ENCODE assay signal across 12 mouse cellular contexts in genomic region chr2:93331121-93331520, GRCm38 (mm10). TPM values are rescaled to one million over a fixed set of nuclear protein-coding genes. Genes with fewer than 3 reads are reported as not detected.
DNase-seq lines count a peak whose midpoint lies in the region; ATAC-seq and TF ChIP-seq lines count a peak whose summit lies in the region.
"Had no signal": no experiment of that assay in that cellular context is flagged by ENCODE, and none has a peak within 500 bp of the region (broad histone marks: within the 10 kb centered on the region; RNA-seq: fewer than 3 reads in every experiment).

No protein-coding gene starts in this region.

- 93% methylated on average over 6 of the region's 6 CpGs for WGBS in forebrain, embryonic 10.5 days
- WGBS in forebrain, embryonic 11.5 days = 87% methylated on average over 6 of the region's 6 CpGs
- 80% methylated on average over 6 of the region's 6 CpGs for WGBS in kidney, embryonic 16.5 days
- 83% methylated on average over 6 of the region's 6 CpGs for WGBS in kidney, adult 2 months
- WGBS in embryonic facial prominence, embryonic 13.5 days = 86% methylated on average over 6 of the region's 6 CpGs

- H3K9ac ChIP-seq in forebrain, embryonic 11.5 days (ENCODE audit: low read length) = no peak overlapping the region
- H3K9ac ChIP-seq in kidney, embryonic 16.5 days (replicated peaks; ENCODE audit: low read length) = no peak overlapping the region
- H3K9ac ChIP-seq in embryonic facial prominence, embryonic 13.5 days = no peak overlapping the region
- H3K9ac ChIP-seq: limb, embryonic 15.5 days had no signal

- ATAC-seq in forebrain, embryonic 11.5 days (replicated peaks; ENCODE audit: low FRiP score) = no peak
- no peak for ATAC-seq in kidney, embryonic 16.5 days (ENCODE audit: low FRiP score, low TSS enrichment)
- ATAC-seq in embryonic facial prominence, embryonic 13.5 days (ENCODE audit: insufficient number of reproducible peaks, insufficient read depth, low FRiP score, low TSS enrichment, low read depth) = no peak

- no peaks in the 10 kb centered on the region for H3K9me3 ChIP-seq in forebrain, embryonic 10.5 days
- H3K9me3 ChIP-seq in forebrain, embryonic 11.5 days (ENCODE audit: control insufficient read depth, low read length) = no peaks in the 10 kb centered on the region
- H3K9me3 ChIP-seq in kidney, embryonic 16.5 days (ENCODE audit: low read length) = no peaks in the 10 kb centered on the region
- H3K9me3 ChIP-seq in embryonic facial prominence, embryonic 13.5 days = no peaks in the 10 kb centered on the region
- H3K9me3 ChIP-seq: limb, embryonic 15.5 days had no signal

- H3K4me3 ChIP-seq in forebrain, embryonic 10.5 days = peak overlapping the region; percentile 87; the same call in 1 of the 2 replicates
- H3K4me3 ChIP-seq in forebrain, embryonic 11.5 days (ENCODE audit: low read depth, low read length) = no peak overlapping the region
- peak overlapping the region; percentile 14; the same call in 1 of the 2 replicates for H3K4me3 ChIP-seq in kidney, embryonic 16.5 days (ENCODE audit: low read length)
- H3K4me3 ChIP-seq in kidney, adult 2 months (ENCODE audit: insufficient read depth, low read depth, low read length) = no peak overlapping the region
- H3K4me3 ChIP-seq in embryonic facial prominence, embryonic 13.5 days = no peak overlapping the region
- H3K4me3 ChIP-seq: erythroblast, embryonic 14.5 days; limb, embryonic 15.5 days had no signal

- TF ChIP-seq POLR2A in kidney, adult 2 months (IDR thresholded peaks at IDR 0.05; ENCODE audit: low read depth, low read length) = no peak

- H3K4me1 ChIP-seq in forebrain, embryonic 10.5 days = peaks cover 91% of the 10 kb centered on the region
- H3K4me1 ChIP-seq in forebrain, embryonic 11.5 days (replicated peaks; ENCODE audit: control insufficient read depth, insufficient read depth, low read length) = peaks cover 5% of the 10 kb centered on the region
- H3K4me1 ChIP-seq in kidney, embryonic 16.5 days (ENCODE audit: insufficient read depth, low read length) = peaks cover 41% of the 10 kb centered on the region
- H3K4me1 ChIP-seq in kidney, adult 2 months (ENCODE audit: control insufficient read depth, insufficient read depth, low read length) = peaks cover 7% of the 10 kb centered on the region
- peaks cover 24% of the 10 kb centered on the region for H3K4me1 ChIP-seq in embryonic facial prominence, embryonic 13.5 days

- DNase-seq in forebrain, embryonic 10.5 days (ENCODE audit: extremely low spot score, low spot score) = no peak
- no peak for DNase-seq in forebrain, embryonic 11.5 days (ENCODE audit: low spot score)
- no peak for DNase-seq in kidney, adult 2 months
- peak; percentile 65 for DNase-seq in layer of hippocampus, adult 9-11 months
- DNase-seq in adrenal gland, adult 8-10 months = no peak
- no peak for DNase-seq in spleen, postnatal 36 days (ENCODE audit: low spot score in 2 of 2)
- DNase-seq: cerebellum, postnatal 36 days; kidney, postnatal 36 days had no signal

- peak overlapping the region; percentile 93 for H3K27ac ChIP-seq in forebrain, embryonic 10.5 days
- H3K27ac ChIP-seq in forebrain, embryonic 11.5 days (ENCODE audit: low read depth, low read length) = no peak overlapping the region
- H3K27ac ChIP-seq in kidney, embryonic 16.5 days (ENCODE audit: low read length) = no peak overlapping the region
- no peak overlapping the region for H3K27ac ChIP-seq in kidney, adult 2 months (ENCODE audit: insufficient read depth, low read depth, low read length)
- no peak overlapping the region for H3K27ac ChIP-seq in embryonic facial prominence, embryonic 13.5 days
- H3K27ac ChIP-seq: limb, embryonic 15.5 days had no signal

- peaks cover 14% of the 10 kb centered on the region for H3K27me3 ChIP-seq in forebrain, embryonic 10.5 days (ENCODE audit: poor library complexity, severe bottlenecking)
- no peaks in the 10 kb centered on the region for H3K27me3 ChIP-seq in forebrain, embryonic 11.5 days (ENCODE audit: control insufficient read depth, insufficient read depth, low read length)
- H3K27me3 ChIP-seq in kidney, embryonic 16.5 days (ENCODE audit: insufficient read depth, low read length) = no peaks in the 10 kb centered on the region
- no peaks in the 10 kb centered on the region for H3K27me3 ChIP-seq in kidney, adult 2 months (replicated peaks; ENCODE audit: control insufficient read depth, insufficient read depth, low read length)
- H3K27me3 ChIP-seq in embryonic facial prominence, embryonic 13.5 days = peaks cover 13% of the 10 kb centered on the region

- no peak overlapping the region for H3K4me2 ChIP-seq in forebrain, embryonic 11.5 days (ENCODE audit: low read depth, low read length, severe bottlenecking)
- peak overlapping the region; percentile 92 for H3K4me2 ChIP-seq in kidney, embryonic 16.5 days (replicated peaks; ENCODE audit: low read depth, low read length)
- H3K4me2 ChIP-seq in embryonic facial prominence, embryonic 13.5 days = 0 out of 2 replicates have a peak overlapping the region, but pooled peaks have one; percentile 99
- H3K4me2 ChIP-seq: limb, embryonic 15.5 days had no signal

- peaks cover 31% of the 10 kb centered on the region for H3K36me3 ChIP-seq in forebrain, embryonic 10.5 days (replicated peaks)
- H3K36me3 ChIP-seq in forebrain, embryonic 11.5 days (ENCODE audit: control insufficient read depth, insufficient read depth, low read length) = no peaks in the 10 kb centered on the region
- H3K36me3 ChIP-seq in kidney, embryonic 16.5 days (ENCODE audit: insufficient read depth, low read length) = no peaks in the 10 kb centered on the region
- no peaks in the 10 kb centered on the region for H3K36me3 ChIP-seq in kidney, adult 2 months (ENCODE audit: control insufficient read depth, insufficient read depth, low read length)
- H3K36me3 ChIP-seq in embryonic facial prominence, embryonic 13.5 days = no peaks in the 10 kb centered on the region
- H3K36me3 ChIP-seq: limb, embryonic 15.5 days had no signal

- no peak for TF ChIP-seq CTCF in kidney, adult 2 months (conservative IDR thresholded peaks at IDR 0.05; ENCODE audit: insufficient read depth, insufficient read length, low read depth, low read length)

RNA-seq across cellular contexts. Expression of gene Tspan18, which starts 3.2 kb away (rescaled TPM):
- 30.1 and 31.4 TPM in 2 replicates for polyA plus RNA-seq in forebrain, embryonic 10.5 days (2016; fragmentation: Nextera tagmentation; extraction: Ambion mirVana)
- polyA plus RNA-seq in forebrain, embryonic 11.5 days (2014; fragmentation: Nextera tagmentation; extraction: Ambion mirVana) = 54.1 and 56.4 TPM in 2 replicates
- polyA plus RNA-seq in kidney, embryonic 16.5 days (2015; fragmentation: Nextera tagmentation; extraction: Ambion mirVana) = 35.0 and 47.0 TPM in 2 replicates
- 18.9 and 20.9 TPM in 2 replicates for polyA plus RNA-seq in kidney, adult 2 months (2012; rRNA removed)
- polyA plus RNA-seq in embryonic facial prominence, embryonic 13.5 days (2015; fragmentation: Nextera tagmentation; extraction: Ambion mirVana) = 17.7 and 20.8 TPM in 2 replicates
- total RNA-seq in adrenal gland, adult 8-10 months (2022) = 10 to 100 TPM; 39.5 to 48.5 (median 45.8) TPM

Comparison
In these comparisons a context has a peak if more than half of its experiments do, and no peak if none do; other contexts are left out.
1. H3K4me3 ChIP-seq: peak in forebrain, embryonic 10.5 days (single experiment) and kidney, embryonic 16.5 days (single experiment); none in forebrain, embryonic 11.5 days (single experiment), kidney, adult 2 months (single experiment) and embryonic facial prominence, embryonic 13.5 days (single experiment).